In genomic region chr1:181199446-181199845, GRCm38 (mm10) we compare ENCODE assay signal across 16 mouse cellular contexts.
"Had no signal": no experiment of that assay in that cellular context is flagged by ENCODE, and none has a peak within 500 bp of the region (broad histone marks: within the 10 kb centered on the region; RNA-seq: fewer than 3 reads in every experiment).

No protein-coding gene starts in this region.

- H3K9me3 ChIP-seq: neural tube, embryonic 13.5 days; neural tube, embryonic 15.5 days; stomach, embryonic 15.5 days had no signal

- H3K27me3 ChIP-seq: neural tube, embryonic 13.5 days; neural tube, embryonic 15.5 days; stomach, embryonic 15.5 days had no signal

- H3K4me1 ChIP-seq: neural tube, embryonic 13.5 days; neural tube, embryonic 15.5 days; stomach, embryonic 15.5 days had no signal

- H3K9ac ChIP-seq: neural tube, embryonic 13.5 days; neural tube, embryonic 15.5 days; stomach, embryonic 15.5 days had no signal

- H3K27ac ChIP-seq: neural tube, embryonic 13.5 days; neural tube, embryonic 15.5 days; stomach, embryonic 15.5 days; stomach, postnatal 0 days had no signal

- H3K4me3 ChIP-seq: neural tube, embryonic 13.5 days; neural tube, embryonic 15.5 days; stomach, embryonic 15.5 days had no signal

- DNase-seq: retina, postnatal 1 day; right cerebral cortex, adult 18-20 months; right cerebral cortex, postnatal 14 days; right cerebral cortex, postnatal 25 days; right cerebral cortex, postnatal 4 days; spleen, adult 18-20 months; thymus, adult 18-20 months; thymus, adult 2 months; thymus, postnatal 14 days; thymus, postnatal 25 days; thymus, postnatal 36 days; thymus, postnatal 4 days had no signal
